11 mouse cellular contexts compared by ENCODE assay signal in the genomic region with DNA sequence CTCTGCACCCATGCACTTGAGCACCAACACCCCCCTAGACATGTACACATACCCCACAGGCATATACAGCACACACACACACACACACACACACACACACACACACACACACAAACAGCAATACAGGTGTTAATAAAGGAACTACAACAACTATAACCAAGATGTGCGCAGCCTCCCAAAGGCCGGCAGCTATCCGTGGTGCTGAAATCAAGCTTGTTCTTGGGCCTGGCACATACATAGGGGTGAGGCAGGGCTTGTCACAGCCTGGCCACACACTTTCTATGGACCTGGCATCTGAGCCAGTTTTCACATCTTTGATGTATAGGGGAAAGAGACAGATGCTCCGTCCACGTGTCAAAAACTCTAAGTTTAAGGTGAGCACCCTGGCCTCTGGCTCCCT. TPM values are rescaled to one million over a fixed set of nuclear protein-coding genes. Genes with fewer than 3 reads are reported as not detected.
DNase-seq lines count a peak whose midpoint lies in the region; ATAC-seq lines count a peak whose summit lies in the region.
"Had no signal": no experiment of that assay in that cellular context is flagged by ENCODE, and none has a peak within 500 bp of the region (broad histone marks: within the 10 kb centered on the region; RNA-seq: fewer than 3 reads in every experiment).

No protein-coding gene starts in this region.

- no peak overlapping the region for H3K4me2 ChIP-seq in neural tube, embryonic 15.5 days
- H3K4me2 ChIP-seq in embryonic facial prominence, embryonic 11.5 days (ENCODE audit: low read depth, low read length): no peak overlapping the region
- H3K4me2 ChIP-seq in forebrain, embryonic 13.5 days: no peak overlapping the region
- H3K4me2 ChIP-seq: embryonic facial prominence, embryonic 13.5 days; limb, embryonic 13.5 days had no signal

- H3K27me3 ChIP-seq in neural tube, embryonic 15.5 days (replicated peaks): no peaks in the 10 kb centered on the region
- H3K27me3 ChIP-seq in embryonic facial prominence, embryonic 11.5 days (ENCODE audit: control insufficient read depth, insufficient read depth, low read length): no peaks in the 10 kb centered on the region
- H3K27me3 ChIP-seq in forebrain, embryonic 13.5 days: peaks cover 29% of the 10 kb centered on the region

- peaks cover 48% of the 10 kb centered on the region for H3K36me3 ChIP-seq in neural tube, embryonic 15.5 days
- no peaks in the 10 kb centered on the region for H3K36me3 ChIP-seq in embryonic facial prominence, embryonic 11.5 days (replicated peaks; ENCODE audit: control insufficient read depth, insufficient read depth, low read depth, low read length)
- H3K36me3 ChIP-seq in forebrain, embryonic 13.5 days (ENCODE audit: poor library complexity, severe bottlenecking): no peaks in the 10 kb centered on the region
- H3K36me3 ChIP-seq: embryonic facial prominence, embryonic 13.5 days; limb, embryonic 13.5 days had no signal

- H3K27ac ChIP-seq in neural tube, embryonic 15.5 days (replicated peaks): no peak overlapping the region
- no peak overlapping the region for H3K27ac ChIP-seq in embryonic facial prominence, embryonic 11.5 days (replicated peaks; ENCODE audit: low read depth, low read length)
- no peak overlapping the region for H3K27ac ChIP-seq in forebrain, embryonic 13.5 days
- H3K27ac ChIP-seq: embryonic facial prominence, embryonic 13.5 days; limb, embryonic 13.5 days had no signal

- no peak overlapping the region for H3K9ac ChIP-seq in neural tube, embryonic 15.5 days (replicated peaks)
- H3K9ac ChIP-seq in embryonic facial prominence, embryonic 11.5 days (replicated peaks; ENCODE audit: low read length): no peak overlapping the region
- no peak overlapping the region for H3K9ac ChIP-seq in forebrain, embryonic 13.5 days
- H3K9ac ChIP-seq: embryonic facial prominence, embryonic 13.5 days; limb, embryonic 13.5 days had no signal

- no peak overlapping the region for H3K4me3 ChIP-seq in neural tube, embryonic 15.5 days (replicated peaks)
- H3K4me3 ChIP-seq in embryonic facial prominence, embryonic 11.5 days (ENCODE audit: low read depth, low read length): no peak overlapping the region
- no peak overlapping the region for H3K4me3 ChIP-seq in forebrain, embryonic 13.5 days
- H3K4me3 ChIP-seq: embryonic facial prominence, embryonic 13.5 days; limb, embryonic 13.5 days had no signal

- no peak for ATAC-seq in neural tube, embryonic 15.5 days (ENCODE audit: low FRiP score)
- ATAC-seq in embryonic facial prominence, embryonic 11.5 days (replicated peaks; ENCODE audit: insufficient number of reproducible peaks, low FRiP score, low TSS enrichment, low read depth): no peak
- no peak for ATAC-seq in forebrain, embryonic 13.5 days

- no peaks in the 10 kb centered on the region for H3K9me3 ChIP-seq in neural tube, embryonic 15.5 days (replicated peaks)
- no peaks in the 10 kb centered on the region for H3K9me3 ChIP-seq in embryonic facial prominence, embryonic 11.5 days (replicated peaks; ENCODE audit: control insufficient read depth, low read length)
- H3K9me3 ChIP-seq in forebrain, embryonic 13.5 days (replicated peaks): no peaks in the 10 kb centered on the region
- H3K9me3 ChIP-seq: embryonic facial prominence, embryonic 13.5 days had no signal

- 39% methylated on average over 5 of the region's 5 CpGs for WGBS in neural tube, embryonic 15.5 days
- WGBS in embryonic facial prominence, embryonic 11.5 days: 31% methylated on average over 5 of the region's 5 CpGs
- 29% methylated on average over 5 of the region's 5 CpGs for WGBS in forebrain, embryonic 13.5 days

- DNase-seq in embryo, embryonic 10 days (ENCODE audit: low spot score): peak; percentile 81
- DNase-seq in embryo, embryonic 9.5 days (ENCODE audit: extremely low spot score): no peak
- peak; percentile 53 for DNase-seq in neural tube, embryonic 10.5 days (ENCODE audit: extremely low spot score, low spot score)
- DNase-seq in embryonic facial prominence, embryonic 11.5 days (ENCODE audit: low spot score): peak; percentile 83
- DNase-seq in retina, postnatal 1 day: peak; percentile 49
- no peak for DNase-seq in layer of hippocampus, postnatal 10 days (ENCODE audit: low spot score in 2 of 2)

- no peaks in the 10 kb centered on the region for H3K4me1 ChIP-seq in neural tube, embryonic 15.5 days
- no peaks in the 10 kb centered on the region for H3K4me1 ChIP-seq in embryonic facial prominence, embryonic 11.5 days (ENCODE audit: control insufficient read depth, insufficient read depth, low read length)
- H3K4me1 ChIP-seq in forebrain, embryonic 13.5 days: peaks cover 4% of the 10 kb centered on the region
- H3K4me1 ChIP-seq: embryonic facial prominence, embryonic 13.5 days; limb, embryonic 13.5 days had no signal

RNA-seq across cellular contexts. Expression of gene Srrm3, which starts 36.7 kb away (rescaled TPM):
- polyA plus RNA-seq in neural tube, embryonic 15.5 days (2015; fragmentation: Nextera tagmentation; extraction: Ambion mirVana): 65.5 and 87.3 TPM in 2 replicates
- 3.2 and 3.3 TPM in 2 replicates for polyA plus RNA-seq in embryonic facial prominence, embryonic 11.5 days (2014; fragmentation: Nextera tagmentation; extraction: Ambion mirVana)
- 10 to 100 TPM; 62.6 to 72.2 TPM for total RNA-seq in layer of hippocampus, postnatal 10 days (2021)
- 45.8 and 52.8 TPM in 2 replicates for polyA plus RNA-seq in forebrain, embryonic 13.5 days (2015; fragmentation: Nextera tagmentation; extraction: Ambion mirVana)
- total RNA-seq: neutrophil, adult 5-6 weeks had no signal

RNA-seq across cellular contexts. Expression of gene Hspb1, which starts 44.3 kb away (rescaled TPM):
- polyA plus RNA-seq in neural tube, embryonic 15.5 days (2015; fragmentation: Nextera tagmentation; extraction: Ambion mirVana): 36.4 and 38.1 TPM in 2 replicates
- 27.3 and 38.2 TPM in 2 replicates for polyA plus RNA-seq in embryonic facial prominence, embryonic 11.5 days (2014; fragmentation: Nextera tagmentation; extraction: Ambion mirVana)
- 1 to 10 TPM; 4.2 to 6.1 TPM for total RNA-seq in layer of hippocampus, postnatal 10 days (2021)
- polyA plus RNA-seq in forebrain, embryonic 13.5 days (2015; fragmentation: Nextera tagmentation; extraction: Ambion mirVana): 3.9 and 4.3 TPM in 2 replicates
- total RNA-seq: neutrophil, adult 5-6 weeks had no signal

Comparison
In these comparisons a context has a peak if more than half of its experiments do, and no peak if none do; other contexts are left out.
1. DNase-seq: peak in embryo, embryonic 10 days (single experiment), neural tube, embryonic 10.5 days (single experiment), embryonic facial prominence, embryonic 11.5 days (single experiment) and retina, postnatal 1 day (single experiment); none in embryo, embryonic 9.5 days (single experiment) and layer of hippocampus, postnatal 10 days (0 of 2).
2. RNA of gene Srrm3, which starts 36.7 kb away (polyA plus RNA-seq): 65.5 to 87.3 TPM in neural tube, embryonic 15.5 days and 45.8 to 52.8 TPM in forebrain, embryonic 13.5 days; 3.2 to 3.3 TPM in embryonic facial prominence, embryonic 11.5 days; every median in the first group is over 10 times any median in the second.